Mouse (Mus musculus): ENCODE data around the gene Cacng4.

The Cacng4 gene

GRCm38 (mm10) chr11:107773312-107773711, 21.0 kb downstream of the Cacng4 start:
- no peak for DNase-seq (ENCODE audit: low spot score)

DNA sequence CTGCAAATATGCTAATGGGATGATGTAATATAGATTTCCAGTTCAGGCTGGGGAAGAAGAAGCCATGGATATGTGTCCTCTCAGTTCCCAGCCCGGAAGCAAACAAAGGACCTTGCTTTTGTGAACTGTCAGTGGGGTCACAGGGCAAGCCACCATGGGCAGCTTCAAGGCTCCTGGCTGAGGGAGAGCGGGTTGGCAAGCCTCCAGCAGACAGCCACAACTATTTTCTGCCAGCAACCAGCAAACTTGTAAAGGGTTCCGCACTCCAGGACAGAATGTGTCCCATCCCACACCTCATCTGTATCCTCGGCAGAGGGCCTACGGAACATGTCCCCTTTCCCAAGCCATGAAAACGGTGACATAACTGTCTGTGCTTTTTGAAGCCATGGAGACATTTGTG, 22.4 kb downstream of the Cacng4 start:
- DNase-seq (ENCODE audit: low spot score), result no peak

DNA sequence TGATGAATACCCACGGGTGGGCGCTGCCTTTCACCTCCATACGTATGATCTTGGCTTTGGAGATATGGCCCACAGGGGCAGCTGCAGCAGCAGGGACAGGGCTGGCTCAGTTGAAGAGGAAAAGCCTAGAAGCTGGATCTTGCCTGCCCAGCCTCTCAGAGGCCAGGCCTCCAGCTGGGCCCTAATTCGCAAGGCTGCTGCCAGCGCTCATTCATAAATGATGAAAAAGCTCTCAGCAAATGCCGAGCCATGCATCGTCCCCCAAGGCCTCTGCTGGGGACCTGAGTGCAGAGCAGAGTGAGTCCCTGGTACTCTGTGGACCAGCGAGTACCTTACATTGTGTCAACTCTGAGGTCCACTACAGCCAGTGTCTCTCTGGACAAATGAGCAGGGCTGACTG, 26.0 kb downstream of the Cacng4 start:
- DNase-seq (ENCODE audit: low spot score), result no peak

- DNase-seq (ENCODE audit: low spot score), result no peak
Measured at GRCm38 (mm10) chr11:107766932-107767331, 27.4 kb downstream of the Cacng4 start.

DNA sequence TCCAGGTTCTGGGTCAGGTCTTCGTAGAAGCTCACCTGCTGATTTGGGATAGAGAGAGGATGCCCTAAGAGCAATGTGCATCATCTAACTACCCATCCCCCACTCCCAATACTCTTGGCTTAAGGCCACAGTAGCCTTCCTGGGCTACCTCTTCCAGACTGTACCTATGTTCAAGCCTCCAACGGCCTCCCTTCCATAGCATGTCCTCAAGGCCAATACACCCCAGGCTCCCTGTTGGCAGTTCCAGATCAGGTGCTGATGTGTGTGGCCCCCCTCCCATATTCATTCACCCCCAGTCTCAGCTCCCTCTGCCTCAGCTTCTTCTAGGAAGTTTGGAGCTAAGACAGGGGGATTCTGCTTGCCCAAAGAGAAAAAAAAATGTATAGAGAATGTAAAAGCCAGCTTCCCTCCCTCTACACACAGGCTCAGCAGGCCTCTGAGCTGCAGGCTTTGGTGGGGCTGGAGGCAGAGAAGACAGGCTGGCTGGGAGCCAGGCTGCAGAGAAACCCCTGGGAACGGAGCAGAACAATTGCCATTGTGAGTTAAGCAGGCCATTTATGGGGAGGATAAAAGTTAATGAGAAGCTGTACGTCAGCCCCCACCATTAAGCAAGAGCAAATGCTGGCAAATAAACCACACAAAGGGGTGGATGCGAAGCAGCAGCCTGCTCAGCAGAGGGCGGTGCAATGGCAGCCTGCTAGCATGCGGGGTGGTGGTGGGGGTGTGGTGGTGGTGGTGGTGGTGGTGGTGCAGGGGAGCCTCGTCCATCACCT, 31.5 kb downstream of the Cacng4 start:
- no peak for DNase-seq (ENCODE audit: low spot score)

DNA sequence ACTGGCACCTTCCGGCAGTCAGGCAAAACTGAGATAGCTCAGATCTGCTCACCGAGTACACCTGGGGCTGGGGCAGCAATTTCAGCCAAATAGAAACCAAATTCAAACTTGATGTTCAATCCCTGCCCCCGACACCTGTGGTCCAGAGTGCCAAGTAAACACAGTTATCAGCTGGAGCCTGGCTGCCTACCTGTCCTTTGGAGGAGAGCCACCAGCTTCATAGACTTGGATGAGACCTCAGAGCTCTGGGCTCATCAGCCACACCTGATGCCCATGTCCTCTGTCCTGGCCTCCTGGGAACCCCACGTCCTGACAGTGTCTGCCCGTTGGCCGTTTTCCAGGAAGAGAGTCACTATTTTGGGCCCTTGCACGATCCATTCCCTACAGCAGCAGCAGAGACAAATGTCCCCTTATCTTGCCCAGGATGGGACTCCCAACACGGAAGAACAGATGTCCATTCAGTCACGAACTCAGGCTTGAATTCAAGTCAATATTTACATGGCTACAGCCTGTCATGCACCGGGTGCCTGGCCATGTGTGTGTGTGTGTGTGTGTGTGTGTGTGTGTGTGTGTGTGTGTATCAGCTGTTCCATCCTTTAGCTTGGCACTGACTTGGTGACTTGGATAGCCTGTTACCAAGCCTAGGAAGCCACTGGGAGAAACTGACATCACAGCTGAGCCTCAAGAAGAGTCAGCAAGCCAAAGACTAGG, 32.4 kb downstream of the Cacng4 start:
- no peak for DNase-seq (ENCODE audit: low spot score)

GRCm38 (mm10) chr11:107760001-107760400, 34.4 kb downstream of the Cacng4 start:
- no peak for DNase-seq (ENCODE audit: low spot score)

DNA sequence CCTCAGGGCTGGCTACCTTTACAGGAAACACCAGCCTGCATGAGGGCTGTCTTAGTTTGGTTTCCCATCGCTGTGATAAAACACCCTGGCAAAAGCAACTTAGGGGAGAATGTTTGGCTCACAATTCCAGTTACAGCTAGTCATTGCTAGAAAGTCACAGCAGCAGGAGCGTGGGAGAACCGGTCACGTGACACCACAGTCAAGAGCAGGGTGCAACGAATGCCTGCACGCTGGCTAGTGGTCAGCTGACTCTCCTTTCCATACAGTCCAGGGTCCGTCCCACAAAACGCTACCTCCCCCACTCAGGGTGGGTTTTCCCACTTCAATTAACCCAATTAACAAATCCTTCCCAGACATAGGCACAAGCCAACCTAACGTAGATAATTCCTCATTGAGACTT, 34.8 kb downstream of the Cacng4 start:
- DNase-seq (ENCODE audit: low spot score), result no peak

- no peak for DNase-seq (ENCODE audit: low spot score)
Measured at GRCm38 (mm10) chr11:107749114-107749513, 45.2 kb downstream of the Cacng4 start.

DNA sequence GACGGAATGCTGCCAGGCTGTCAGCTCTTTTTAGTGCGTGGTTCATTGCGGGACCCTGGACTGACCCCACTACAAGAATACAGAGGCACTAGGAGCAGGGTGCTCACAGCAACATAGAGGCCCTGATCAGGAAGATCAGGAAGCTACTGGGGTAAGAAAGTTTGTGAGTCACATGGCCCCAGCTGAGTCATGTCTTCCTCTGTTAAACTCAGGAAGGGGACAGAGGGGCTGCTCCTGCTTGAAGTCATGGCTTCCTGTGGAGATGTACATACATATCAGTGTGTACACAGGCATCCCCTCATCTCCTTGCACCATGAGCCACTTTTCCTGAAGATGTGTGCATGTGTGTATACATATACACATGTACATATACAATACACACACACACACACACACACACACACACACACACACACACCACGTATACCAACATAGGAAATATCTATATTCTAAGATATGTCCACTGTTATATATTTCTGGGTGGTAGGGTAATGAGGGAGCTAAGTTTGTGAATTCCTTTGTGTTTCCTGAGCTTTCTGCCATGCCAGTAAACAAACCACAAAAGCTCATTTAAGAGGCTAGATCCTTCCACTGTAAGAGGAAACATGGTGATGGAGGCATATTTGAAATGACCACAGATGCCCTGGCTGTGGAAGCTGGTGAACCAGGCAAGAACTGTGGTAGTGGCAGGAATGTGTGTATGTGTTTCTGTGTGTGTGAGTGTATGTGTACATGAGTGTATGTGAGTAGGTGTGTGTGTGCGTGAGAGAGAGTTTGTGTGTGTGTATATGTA, 45.9 kb downstream of the Cacng4 start:
- DNase-seq (ENCODE audit: low spot score), result no peak

GRCm38 (mm10) chr11:107743100-107743499, 51.3 kb downstream of the Cacng4 start:
- no peak for DNase-seq (ENCODE audit: low spot score)

DNA sequence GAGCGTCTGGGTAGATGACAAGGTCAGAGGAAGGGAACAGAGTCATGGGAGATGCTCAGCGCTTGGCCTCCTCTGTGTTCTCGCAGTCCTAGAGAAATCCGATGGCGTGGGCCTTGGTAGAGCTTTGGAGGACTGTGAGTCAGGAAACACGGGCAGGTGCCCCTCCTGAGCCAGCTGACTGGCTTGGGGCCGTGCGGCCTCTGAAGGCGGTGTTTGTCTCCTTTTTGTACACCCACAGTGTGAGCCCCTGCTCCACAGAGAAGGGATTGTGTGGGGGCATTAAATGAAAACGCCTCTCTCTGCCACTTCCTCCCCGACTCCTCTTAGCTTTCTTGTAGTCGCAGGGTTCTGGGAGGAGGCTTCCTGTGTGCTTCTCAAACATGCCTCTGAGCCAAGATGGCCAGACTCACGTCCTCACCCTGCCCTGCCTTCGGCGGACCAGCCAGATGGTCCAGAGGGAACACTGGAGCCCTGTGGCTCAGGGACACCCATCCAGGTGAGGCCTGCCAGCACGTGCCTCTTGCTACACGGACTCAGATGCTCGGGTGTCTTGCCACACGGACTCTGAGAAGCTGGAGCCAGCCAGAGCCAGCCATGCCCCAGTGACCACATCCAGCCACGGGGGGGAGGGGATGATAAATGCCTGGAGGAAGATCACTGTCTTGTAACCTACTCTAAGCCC, 55.8 kb downstream of the Cacng4 start:
- no peak for DNase-seq (ENCODE audit: low spot score)

- DNase-seq (ENCODE audit: low spot score), result no peak
Measured at GRCm38 (mm10) chr11:107737886-107738285, 56.5 kb downstream of the Cacng4 start.

DNA sequence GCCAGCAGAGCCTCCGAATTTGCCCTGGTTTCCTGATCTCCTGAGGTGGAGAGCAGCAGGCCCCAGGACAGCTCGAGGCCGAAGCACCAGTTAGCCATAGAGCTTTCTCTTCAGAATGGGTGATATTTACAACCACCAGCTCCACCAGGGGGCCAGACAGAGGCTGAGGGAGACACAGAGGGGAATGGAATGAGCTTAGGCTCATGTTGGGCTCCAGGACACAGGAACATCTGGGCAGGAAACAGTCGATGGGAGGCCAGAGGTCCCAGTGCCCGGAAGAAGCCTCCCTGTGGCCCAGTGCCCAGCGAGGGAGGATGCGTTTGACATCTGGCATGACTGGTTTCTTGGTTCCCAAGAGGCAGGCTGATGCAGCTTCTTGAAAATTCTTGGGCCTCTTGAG, 60.2 kb downstream of the Cacng4 start:
- DNase-seq (ENCODE audit: low spot score), result peak; percentile 5

GRCm38 (mm10) chr11:107731498-107731897, 62.9 kb downstream of the Cacng4 start:
- no peak for DNase-seq (ENCODE audit: low spot score)

- DNase-seq (ENCODE audit: low spot score), result no peak
Measured at GRCm38 (mm10) chr11:107730940-107731339, 63.4 kb downstream of the Cacng4 start.

GRCm38 (mm10) chr11:107729141-107729540, 65.2 kb downstream of the Cacng4 start:
- DNase-seq (ENCODE audit: low spot score), result peak; percentile 43

GRCm38 (mm10) chr11:107728073-107728863, 66.1 kb downstream of the Cacng4 start:
- peak; percentile 45 for DNase-seq (ENCODE audit: low spot score)

DNA sequence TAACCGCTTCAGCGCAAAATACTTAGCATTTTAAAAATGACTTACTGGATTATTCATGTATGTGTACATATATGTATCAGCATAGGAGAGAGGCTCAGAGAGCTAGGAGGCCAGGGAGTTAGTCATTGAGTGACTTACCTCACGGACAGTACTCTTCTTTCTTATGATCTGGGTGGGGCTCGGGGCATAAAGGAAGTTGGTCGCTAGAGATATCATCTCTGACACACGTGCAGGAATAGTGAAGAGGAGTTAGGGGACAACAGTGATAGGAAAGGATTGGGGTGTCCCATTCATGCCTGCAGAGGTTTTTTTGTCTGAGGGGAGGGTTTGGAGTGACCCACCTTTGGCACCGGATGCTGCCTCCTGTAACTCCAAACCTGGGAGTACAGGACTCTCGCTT, 69.8 kb downstream of the Cacng4 start:
- no peak for DNase-seq (ENCODE audit: low spot score)

DNA sequence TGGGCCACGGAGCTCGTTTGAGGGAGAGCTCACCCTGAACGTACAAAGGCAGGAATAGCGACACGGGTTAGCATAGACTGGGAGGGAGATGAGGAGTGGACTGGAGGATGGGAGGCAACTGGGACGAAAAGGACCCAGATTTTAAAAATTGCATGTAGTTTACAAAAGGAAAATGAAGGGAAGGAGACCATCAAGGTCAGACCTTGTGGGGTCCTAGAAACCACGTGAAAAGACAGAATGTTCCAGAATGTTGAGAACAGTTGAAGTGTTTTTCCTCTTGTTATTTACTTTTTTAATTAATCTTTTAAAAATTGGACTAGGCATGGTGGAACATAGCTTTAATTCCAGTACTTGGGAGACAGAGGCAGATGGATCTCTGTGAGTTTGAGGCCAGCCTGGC, 73.3 kb downstream of the Cacng4 start:
- no peak for DNase-seq (ENCODE audit: low spot score)

- DNase-seq (ENCODE audit: low spot score), result no peak
Measured at GRCm38 (mm10) chr11:107720264-107721021, 73.9 kb downstream of the Cacng4 start.

All from lung, postnatal 25 days (tissue).